Mouse (Mus musculus): ENCODE measurements around the gene Zfp317.
A peak's percentile ranks its signal among the peaks of the same experiment; 100 is the strongest.
"Not testable (repeated sequence)": the region's sequence is repeated elsewhere in the genome, so short reads cannot be mapped to it uniquely, and the experiment has no call there.

Zfp317 gene

GRCm38 (mm10) chr9:19621843-19622822 is at the start of gene Zfp317:
Zfp317 (plus strand) TSS chr9:19622102.
- peak; percentile 98 for DNase-seq (ENCODE audit: low read depth, low spot score)

GRCm38 (mm10) chr9:19582317-19582716 is 39.6 kb upstream of the Zfp317 start, which contains the start of gene Olfr855:
Olfr855 (plus strand) TSS chr9:19582617.
- no peak for DNase-seq (ENCODE audit: low read depth, low spot score)

- DNase-seq (ENCODE audit: low read depth, low spot score) = no peak
Observed at GRCm38 (mm10) chr9:19621297-19621696, 605 bp upstream of the Zfp317 start.

GRCm38 (mm10) chr9:19629574-19629973 is 7.7 kb downstream of the Zfp317 start:
- DNase-seq (ENCODE audit: low read depth, low spot score) = no peak

GRCm38 (mm10) chr9:19645193-19645592 is 23.3 kb downstream of the Zfp317 start:
- no peak for DNase-seq (ENCODE audit: low read depth, low spot score)

GRCm38 (mm10) chr9:19690281-19690680 is 68.4 kb downstream of the Zfp317 start:
- no peak for DNase-seq (ENCODE audit: low read depth, low spot score)

- DNase-seq (ENCODE audit: low read depth, low spot score) = no peak
Observed at GRCm38 (mm10) chr9:19691426-19691825, 69.5 kb downstream of the Zfp317 start.

- no peak for DNase-seq (ENCODE audit: low read depth, low spot score)
Observed at GRCm38 (mm10) chr9:19692430-19692829, 70.5 kb downstream of the Zfp317 start.

- DNase-seq (ENCODE audit: low read depth, low spot score) = not testable (repeated sequence)
Observed at GRCm38 (mm10) chr9:19694285-19694684, 72.4 kb downstream of the Zfp317 start.

- DNase-seq (ENCODE audit: low read depth, low spot score) = not testable (repeated sequence)
Observed at GRCm38 (mm10) chr9:19694898-19695379, 73.0 kb downstream of the Zfp317 start.

Data from forelimb bud, embryonic 11.5 days (tissue).